Mouse (Mus musculus): ENCODE results near the gene Ptprg.

DNA sequence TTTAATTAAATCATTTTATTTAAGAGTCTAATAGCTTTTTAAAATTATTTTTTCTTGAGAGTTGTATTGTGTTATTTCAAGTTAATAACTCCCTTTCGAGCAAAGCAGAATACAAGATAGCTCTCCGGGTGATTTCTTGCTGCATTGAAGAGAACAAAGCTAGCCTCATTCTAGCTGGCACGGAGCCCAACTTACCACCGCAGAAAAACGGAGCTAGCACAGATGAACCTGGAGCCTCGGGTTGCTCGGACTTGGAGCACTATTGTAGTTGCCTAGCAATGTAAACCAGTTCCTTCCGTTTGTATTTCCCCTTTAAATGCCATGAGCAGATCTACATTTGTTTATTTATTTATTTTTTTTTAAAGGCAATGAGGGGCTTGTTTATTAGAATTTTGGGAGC is 156.5 kb downstream of the Ptprg start:
- TF ChIP-seq CTCF (IDR thresholded peaks at IDR 0.05; ENCODE audit: borderline replicate concordance, insufficient read depth, low read depth, low read length), result no peak
- no peak for TF ChIP-seq POLR2A (IDR thresholded peaks at IDR 0.05; ENCODE audit: borderline replicate concordance, insufficient read depth, low read length)

Data from cerebellum, adult 2 months (tissue).